Mouse (Mus musculus): Measurements from ENCODE around the gene Fam160b1.
A peak's percentile ranks its signal among the peaks of the same experiment; 100 is the strongest.

DNA sequence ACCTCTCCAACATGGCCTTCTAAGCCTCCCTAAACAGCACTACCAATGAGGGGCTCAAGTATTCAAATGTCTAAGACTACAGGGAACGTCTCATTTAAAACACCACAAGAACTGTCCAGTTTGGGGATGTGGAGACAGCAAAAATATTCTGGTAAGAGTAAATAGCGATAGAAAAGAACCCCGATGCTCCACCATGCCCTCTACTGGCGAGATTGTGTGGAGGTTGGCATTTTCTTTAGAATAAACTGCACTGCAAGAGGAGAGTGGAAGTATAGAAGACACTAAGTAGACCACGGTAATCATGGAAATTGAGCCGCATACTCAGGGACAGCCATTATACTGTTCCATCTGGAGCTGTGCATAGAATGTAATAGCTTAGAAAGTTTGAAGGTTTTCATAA lies 53.4 kb downstream of the Fam160b1 start:
- TF ChIP-seq CTCF (IDR thresholded peaks at IDR 0.05; ENCODE audit: low read depth) (peak; percentile 48), EP300 (IDR thresholded peaks at IDR 0.05; ENCODE audit: low read depth) (no peak)
